Comparison of ENCODE assay signal across 27 mouse cellular contexts in the genomic region with DNA sequence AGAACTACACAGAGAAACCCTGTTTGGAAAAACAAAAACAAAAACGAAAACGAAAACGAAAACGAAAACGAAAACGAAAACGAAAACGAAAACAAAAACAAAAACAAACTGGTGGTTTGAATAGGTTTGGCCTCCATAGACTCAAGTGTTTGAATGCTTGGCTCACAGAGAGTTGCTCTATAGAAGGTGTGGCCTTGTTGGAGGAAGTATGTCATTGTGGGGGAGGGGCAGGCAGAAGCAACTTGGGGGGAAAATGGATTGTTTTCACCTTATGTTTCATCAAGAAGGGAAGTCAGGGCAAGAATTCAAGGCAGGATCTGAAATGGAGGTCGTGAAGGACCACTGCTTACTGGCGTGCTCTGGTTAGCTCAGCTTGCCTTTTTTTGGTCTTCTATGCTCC.
"Had no signal": no experiment of that assay in that cellular context is flagged by ENCODE, and none has a peak within 500 bp of the region (broad histone marks: within the 10 kb centered on the region; RNA-seq: fewer than 3 reads in every experiment).

No protein-coding gene starts in this region.

- H3K4me3 ChIP-seq: embryonic facial prominence, embryonic 12.5 days; embryonic facial prominence, embryonic 13.5 days; embryonic facial prominence, embryonic 15.5 days; erythroblast, embryonic 14.5 days; forebrain, embryonic 10.5 days; forebrain, embryonic 12.5 days; forebrain, embryonic 13.5 days; forebrain, embryonic 15.5 days; gastrocnemius, adult 2 months; heart, adult 2 months had no signal

- H3K4me2 ChIP-seq: embryonic facial prominence, embryonic 12.5 days; embryonic facial prominence, embryonic 13.5 days; embryonic facial prominence, embryonic 15.5 days; forebrain, embryonic 12.5 days; forebrain, embryonic 13.5 days; forebrain, embryonic 15.5 days had no signal

- H3K4me1 ChIP-seq: forebrain, embryonic 10.5 days; forebrain, embryonic 12.5 days; forebrain, embryonic 13.5 days; forebrain, embryonic 15.5 days had no signal

- DNase-seq: cerebellum, adult 8-10 months; cerebellum, adult 9-10 months; cerebellum, adult 9-11 months; cerebellum, postnatal 10 days; cerebellum, postnatal 14 days; cerebellum, postnatal 25 days; cerebellum, postnatal 36 days; embryo, embryonic 11 days; forebrain, postnatal 0 days; gastrocnemius, adult 2 months; gastrocnemius, postnatal 10 days; gastrocnemius, postnatal 14 days; gastrocnemius, postnatal 25 days; gastrocnemius, postnatal 36 days; heart, adult 11 months; heart, adult 18-20 months; heart, adult 2 months had no signal

- H3K36me3 ChIP-seq: embryonic facial prominence, embryonic 12.5 days; embryonic facial prominence, embryonic 13.5 days; embryonic facial prominence, embryonic 15.5 days; forebrain, embryonic 10.5 days; forebrain, embryonic 12.5 days; forebrain, embryonic 15.5 days had no signal

- ATAC-seq: forebrain, embryonic 13.5 days; forebrain, embryonic 14.5 days; forebrain, embryonic 15.5 days; forebrain, embryonic 16.5 days; forebrain, postnatal 0 days had no signal

- H3K9ac ChIP-seq: embryonic facial prominence, embryonic 12.5 days; embryonic facial prominence, embryonic 13.5 days; embryonic facial prominence, embryonic 15.5 days; forebrain, embryonic 12.5 days; forebrain, embryonic 13.5 days; forebrain, embryonic 15.5 days; forebrain, postnatal 0 days had no signal

- H3K27ac ChIP-seq: embryonic facial prominence, embryonic 12.5 days; embryonic facial prominence, embryonic 13.5 days; embryonic facial prominence, embryonic 15.5 days; forebrain, embryonic 10.5 days; forebrain, embryonic 12.5 days; forebrain, embryonic 13.5 days; forebrain, embryonic 15.5 days; gastrocnemius, adult 2 months; heart, adult 2 months had no signal

- H3K27me3 ChIP-seq: embryonic facial prominence, embryonic 12.5 days; embryonic facial prominence, embryonic 13.5 days; embryonic facial prominence, embryonic 15.5 days; forebrain, embryonic 12.5 days; forebrain, embryonic 13.5 days; forebrain, embryonic 15.5 days had no signal

- H3K9me3 ChIP-seq: embryonic facial prominence, embryonic 12.5 days; embryonic facial prominence, embryonic 13.5 days; embryonic facial prominence, embryonic 15.5 days; forebrain, embryonic 10.5 days; forebrain, embryonic 12.5 days; forebrain, embryonic 15.5 days had no signal
